Mouse (Mus musculus): ENCODE results near the gene Gm11985. TPM values are rescaled to one million over a fixed set of nuclear protein-coding genes. Genes with fewer than 3 reads are reported as not detected.

Gene Gm11985
- total RNA-seq (2012; rRNA removed) (not detected in 2 replicates), total RNA-seq (2014; rRNA removed) (not detected in 2 replicates), polyA plus RNA-seq (2012; ENCODE audit: insufficient read length, low read depth) (not detected in 2 replicates)

GRCm38 (mm10) chr11:7188469-7188868 is at the start of gene Gm11985:
Gene Gm11985, minus strand, starts transcription at chr11:7188569.
- TF ChIP-seq MEF2A (IDR thresholded peaks at IDR 0.05; ENCODE audit: borderline replicate concordance, low read depth, low read length), result no peak
- TF ChIP-seq TBP (conservative IDR thresholded peaks at IDR 0.05; ENCODE audit: low read depth, low read length), result no peak
- no peak for TF ChIP-seq USF1 (IDR thresholded peaks at IDR 0.05; ENCODE audit: low read depth, low read length)
- TF ChIP-seq POLR2A (IDR thresholded peaks at IDR 0.05; ENCODE audit: low read depth, low read length), result no peak
- TF ChIP-seq SMC3 (IDR thresholded peaks at IDR 0.05; ENCODE audit: low read depth, low read length), result no peak
- no peak for TF ChIP-seq CTCF (conservative IDR thresholded peaks at IDR 0.05 in 1 of 2, IDR thresholded peaks at IDR 0.05 in 1 of 2; ENCODE audit: low read depth in 2 of 2, low read length in 2 of 2)
- Histone ChIP-seq H3K27me3 (replicated peaks) (peaks cover 24% of the 10 kb centered on the region), H3K4me2 (ENCODE audit: insufficient read depth, low read depth, poor library complexity, severe bottlenecking) (no peak within 1 kb of the TSS), H3K9me3 (replicated peaks; ENCODE audit: low read length) (peaks cover 45% of the 10 kb centered on the region), H3K4me3 (replicated peaks in 1 of 3; ENCODE audit: low read depth in 2 of 3, low read length in 2 of 3, poor library complexity in 1 of 3) (no peak within 1 kb of the TSS), H3K36me3 (replicated peaks in 1 of 2; ENCODE audit: control insufficient read depth in 1 of 2, insufficient read depth in 1 of 2, low read length in 1 of 2) (no peaks in the 10 kb centered on the region), H3K79me2 (replicated peaks; ENCODE audit: control insufficient read depth, extremely low read depth, insufficient read depth, poor library complexity, severe bottlenecking) (no peaks in the 10 kb centered on the region), H3K27ac (ENCODE audit: insufficient read depth, low read depth) (no peak within 1 kb of the TSS), H3K9ac (ENCODE audit: insufficient read depth, low read depth) (no peak within 1 kb of the TSS), H3K4me1 (ENCODE audit: control insufficient read depth in 1 of 2, insufficient read depth in 2 of 2) (no peaks in the 10 kb centered on the region)
- dilution Hi-C loops (cut with MboI; ENCODE audit: extremely low pct_ligation_motif_present, extremely low pct_unique_long_range_greater_than_20kb, low sequenced_read_pairs) (no loop called here), in situ Hi-C loops (cut with MboI; ENCODE audit: low pct_ligation_motif_present, low pct_unique_long_range_greater_than_20kb, low sequenced_read_pairs) (no loop called here)
- DNase-seq (ENCODE audit: extremely low read depth), result no peak

- DNase-seq (ENCODE audit: extremely low read depth), result no peak
- Histone ChIP-seq H3K9me3 (replicated peaks; ENCODE audit: low read length) (peaks cover 52% of the 10 kb centered on the region), H3K4me2 (ENCODE audit: insufficient read depth, low read depth, poor library complexity, severe bottlenecking) (no peak overlapping the region), H3K4me3 (replicated peaks in 1 of 3; ENCODE audit: low read depth in 2 of 3, low read length in 2 of 3, poor library complexity in 1 of 3) (no peak overlapping the region), H3K36me3 (replicated peaks in 1 of 2; ENCODE audit: control insufficient read depth in 1 of 2, insufficient read depth in 1 of 2, low read length in 1 of 2) (no peaks in the 10 kb centered on the region), H3K79me2 (replicated peaks; ENCODE audit: control insufficient read depth, extremely low read depth, insufficient read depth, poor library complexity, severe bottlenecking) (no peaks in the 10 kb centered on the region), H3K27me3 (replicated peaks) (no peaks in the 10 kb centered on the region), H3K9ac (ENCODE audit: insufficient read depth, low read depth) (no peak overlapping the region), H3K27ac (ENCODE audit: insufficient read depth, low read depth) (no peak overlapping the region), H3K4me1 (ENCODE audit: control insufficient read depth in 1 of 2, insufficient read depth in 2 of 2) (no peaks in the 10 kb centered on the region)
- in situ Hi-C loops (cut with MboI; ENCODE audit: low pct_ligation_motif_present, low pct_unique_long_range_greater_than_20kb, low sequenced_read_pairs) (no loop called here), dilution Hi-C loops (cut with MboI; ENCODE audit: extremely low pct_ligation_motif_present, extremely low pct_unique_long_range_greater_than_20kb, low sequenced_read_pairs) (no loop called here)
- TF ChIP-seq ZC3H11A (IDR thresholded peaks at IDR 0.05; ENCODE audit: low read depth, low read length), result no peak
- TF ChIP-seq MAX (IDR thresholded peaks at IDR 0.05; ENCODE audit: low read length), result no peak
- no peak for TF ChIP-seq ZNF384 (IDR thresholded peaks at IDR 0.05; ENCODE audit: low read depth, low read length)
- no peak for TF ChIP-seq CHD2 (IDR thresholded peaks at IDR 0.05; ENCODE audit: low read length)
- no peak for TF ChIP-seq SIN3A (IDR thresholded peaks at IDR 0.05; ENCODE audit: low read length)
- no peak for TF ChIP-seq GABPA (IDR thresholded peaks at IDR 0.05; ENCODE audit: insufficient replicate concordance, low read depth, low read length)
- TF ChIP-seq MYC (IDR thresholded peaks at IDR 0.05; ENCODE audit: low read depth, low read length), result no peak
- no peak for TF ChIP-seq IRF4 (IDR thresholded peaks at IDR 0.05; ENCODE audit: low read depth, low read length)
- TF ChIP-seq NELFE (IDR thresholded peaks at IDR 0.05; ENCODE audit: low read depth, low read length), result no peak
- TF ChIP-seq MXI1 (IDR thresholded peaks at IDR 0.05; ENCODE audit: low read depth, low read length), result no peak
- TF ChIP-seq JUN (IDR thresholded peaks at IDR 0.05; ENCODE audit: insufficient read depth, low read depth, low read length), result no peak
- TF ChIP-seq ZMIZ1 (IDR thresholded peaks at IDR 0.05; ENCODE audit: low read depth, low read length), result no peak
- no peak for TF ChIP-seq PAX5 (IDR thresholded peaks at IDR 0.05; ENCODE audit: low read length)
These were observed 49.3 kb upstream of the Gm11985 start for GRCm38 (mm10) chr11:7237712-7238111.
